Mouse (Mus musculus) forebrain, embryonic 16.5 days (tissue): ENCODE results near the gene Zbtb46. TPM values are rescaled to one million over a fixed set of nuclear protein-coding genes. Genes with fewer than 3 reads are reported as not detected.

Source experiments
- ATAC-seq: fragments of 200-750 bp; cut with Nextera tagmentation; 2 replicates; pipeline ENCODE4 v1.8.0; 2017; ENCODE audit warnings: mild to moderate bottlenecking, moderate library complexity
- H3K27ac ChIP-seq: fragments of 300-500 bp; sonication (generic); 2 replicates; pipeline ENCODE4 v1.5.1; 2014; ENCODE audit warnings: low read length, control low read depth
- H3K27me3 ChIP-seq: fragments of 300-500 bp; sonication (generic); replicated peaks from 2 replicates; pipeline ENCODE4 v1.6.1; 2014; ENCODE audit warnings: low read length; ENCODE audit not compliant: control insufficient read depth, insufficient read depth
- H3K36me3 ChIP-seq: fragments of 300-500 bp; sonication (generic); 2 replicates; pipeline ENCODE4 v1.6.1; 2014; ENCODE audit not compliant: control insufficient read depth, insufficient read depth
- H3K4me1 ChIP-seq: fragments of 300-500 bp; sonication (generic); replicated peaks from 2 replicates; pipeline ENCODE4 v1.6.1; 2014; ENCODE audit warnings: low read length; ENCODE audit not compliant: control insufficient read depth, insufficient read depth
- H3K4me2 ChIP-seq: fragments of 300-500 bp; sonication (generic); 2 replicates; pipeline ENCODE4 v1.6.1; 2014; ENCODE audit warnings: mild to moderate bottlenecking, low read length, control low read depth
- H3K4me3 ChIP-seq: fragments of 300-500 bp; sonication (generic); replicated peaks from 2 replicates; pipeline ENCODE4 v1.5.1; 2014; ENCODE audit warnings: mild to moderate bottlenecking, low read length, control low read depth
- H3K9ac ChIP-seq: fragments of 300-500 bp; sonication (generic); replicated peaks from 2 replicates; pipeline ENCODE4 v1.6.1; 2014; ENCODE audit warnings: low read depth, low read length, control low read depth
- H3K9me3 ChIP-seq: fragments of 300-500 bp; sonication (generic); 2 replicates; pipeline ENCODE4 v1.6.1; 2016; ENCODE audit warnings: low read length; ENCODE audit not compliant: control insufficient read depth
- WGBS: fragments of 180-500 bp; shearing (Covaris S2); extraction: QIAGEN DNeasy Blood & Tissue Kit; methylation state at CpG from one replicate; pipeline ENCODE4 v1.1.7; 2014; 5-methylcytosine and 5-hydroxymethylcytosine counted together
- polyA plus RNA-seq: library from polyadenylated mRNA; unstranded; fragments of >200 nt; fragmentation: Nextera tagmentation; extraction: Ambion mirVana; gene quantifications from 2 replicates; pipeline ENCODE4 v1.2.1, GENCODE M21; 2015

The Zbtb46 gene
- polyA plus RNA-seq, 1 experiment from 2014 or later = 11.9 TPM

DNA sequence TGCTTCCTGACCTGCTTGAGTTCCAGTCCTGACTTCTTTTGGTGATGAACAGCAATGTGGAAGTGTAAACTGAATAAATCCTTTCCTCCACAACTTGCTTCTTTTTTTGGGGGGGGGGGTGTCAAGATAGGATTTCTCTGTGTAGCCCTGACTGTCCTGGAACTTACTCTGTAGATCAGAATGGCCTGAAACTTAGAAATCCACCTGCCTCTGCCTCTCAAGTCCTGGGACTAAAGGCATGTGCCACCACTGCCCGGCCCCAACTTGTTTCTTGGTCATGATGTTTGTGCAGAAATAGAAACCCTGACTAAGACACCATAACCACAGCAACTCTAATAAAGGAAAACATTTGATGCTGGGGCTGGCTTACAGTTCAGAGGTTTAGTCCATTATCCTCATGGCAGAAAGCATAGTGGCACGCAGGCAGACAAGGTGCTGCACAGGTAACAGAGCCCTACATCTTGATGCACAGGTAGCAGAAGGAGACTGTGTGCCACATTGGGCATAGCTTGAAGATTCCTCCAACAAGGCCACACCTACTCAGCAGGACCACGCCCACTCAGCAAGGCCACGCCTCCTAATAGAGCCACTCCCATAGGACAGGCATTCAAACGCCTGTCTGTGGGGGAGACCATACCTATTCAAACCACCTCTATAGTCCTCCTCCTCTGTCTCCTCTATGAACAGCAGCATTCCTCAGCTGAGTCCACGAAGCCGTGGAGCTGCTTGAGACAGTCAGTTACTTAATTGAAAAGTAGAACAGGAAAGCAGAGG, 32.4 kb upstream of the Zbtb46 start:
- Histone ChIP-seq H3K27me3 (no peaks in the 10 kb centered on the region), H3K4me3 (no peak overlapping the region), H3K36me3 (no peaks in the 10 kb centered on the region), H3K9ac (no peak overlapping the region), H3K4me2 (no peak overlapping the region), H3K27ac (no peak overlapping the region), H3K9me3 (no peaks in the 10 kb centered on the region), H3K4me1 (peaks cover 6% of the 10 kb centered on the region)
- 23% methylated on average over 7 of the region's 7 CpGs for WGBS
- no peak for ATAC-seq

DNA sequence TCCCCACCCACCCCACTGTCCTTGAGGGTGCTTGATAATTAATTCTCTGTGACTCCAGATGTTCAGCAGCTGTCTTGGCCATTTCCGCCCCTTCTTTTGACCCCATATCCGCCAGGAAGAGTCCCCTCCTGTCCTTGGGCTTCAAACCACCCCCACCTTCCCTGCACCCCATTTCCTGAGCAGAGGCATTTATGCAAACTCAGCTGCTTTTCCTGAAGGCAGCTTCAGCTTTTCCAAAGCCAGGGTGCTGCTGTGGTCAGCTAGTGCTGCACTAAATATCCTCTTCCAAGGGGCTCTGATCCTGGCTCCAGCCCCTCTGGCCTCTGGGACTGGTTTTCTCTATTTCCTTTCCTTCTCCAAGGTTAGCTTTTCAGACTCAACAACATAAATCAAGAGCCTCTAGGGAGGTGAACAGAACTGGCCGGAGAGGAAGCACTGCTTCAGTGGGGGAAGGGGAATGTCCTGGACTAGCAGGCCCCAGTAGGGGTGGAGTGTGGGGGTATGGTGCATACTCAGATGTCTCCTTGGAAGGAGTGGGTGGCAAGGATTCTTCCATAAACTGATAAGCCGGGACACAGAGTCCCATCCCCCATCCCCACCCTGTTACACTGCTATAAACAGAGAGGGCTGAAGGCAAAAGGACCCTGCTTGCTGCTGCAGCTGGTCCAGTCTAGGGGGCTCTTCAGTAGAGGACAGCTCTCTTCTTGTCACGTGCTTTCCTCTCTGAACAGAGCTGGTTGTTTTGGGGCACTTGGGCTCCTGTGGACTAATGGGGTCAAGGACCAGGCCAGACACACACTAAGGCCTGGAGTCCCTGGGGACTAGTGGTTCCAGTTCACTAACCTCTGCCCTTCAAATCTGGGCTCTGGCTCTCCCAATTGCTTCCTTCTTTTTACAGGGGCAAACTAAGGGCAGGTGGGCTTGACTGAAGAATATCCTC, 28.4 kb upstream of the Zbtb46 start:
- Histone ChIP-seq H3K27me3 (no peaks in the 10 kb centered on the region), H3K4me3 (no peak overlapping the region), H3K27ac (no peak overlapping the region), H3K9ac (no peak overlapping the region), H3K36me3 (no peaks in the 10 kb centered on the region), H3K4me1 (no peaks in the 10 kb centered on the region), H3K4me2 (no peak overlapping the region), H3K9me3 (no peaks in the 10 kb centered on the region)
- 47% methylated on average over 5 of the region's 5 CpGs for WGBS
- no peak for ATAC-seq

DNA sequence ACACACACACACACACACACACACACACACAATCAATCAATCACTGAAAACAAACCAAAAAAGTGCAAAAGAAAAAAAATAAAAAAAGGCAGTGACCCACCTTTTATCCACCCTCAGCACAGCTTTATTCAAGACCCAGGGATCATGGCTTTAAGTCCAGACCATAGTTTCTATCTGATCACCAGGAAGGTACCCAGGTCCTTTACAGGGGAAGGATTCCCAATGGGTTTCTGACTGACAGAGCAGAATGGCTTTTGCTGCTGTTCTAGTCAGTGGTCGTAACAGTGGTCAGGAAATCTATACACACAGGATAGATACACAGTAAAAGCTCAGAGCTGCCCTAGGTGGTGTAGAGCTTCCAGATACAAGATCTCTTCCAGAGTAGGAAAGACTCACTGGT, 26.5 kb upstream of the Zbtb46 start:
- H3K4me1 ChIP-seq = no peaks in the 10 kb centered on the region
- no peaks in the 10 kb centered on the region for H3K36me3 ChIP-seq
- H3K4me2 ChIP-seq = no peak overlapping the region
- H3K9me3 ChIP-seq = no peaks in the 10 kb centered on the region
- 22% methylated on average over 1 of the region's 1 CpGs for WGBS
- H3K4me3 ChIP-seq = no peak overlapping the region
- no peak overlapping the region for H3K9ac ChIP-seq
- no peaks in the 10 kb centered on the region for H3K27me3 ChIP-seq
- H3K27ac ChIP-seq = no peak overlapping the region
- no peak for ATAC-seq

DNA sequence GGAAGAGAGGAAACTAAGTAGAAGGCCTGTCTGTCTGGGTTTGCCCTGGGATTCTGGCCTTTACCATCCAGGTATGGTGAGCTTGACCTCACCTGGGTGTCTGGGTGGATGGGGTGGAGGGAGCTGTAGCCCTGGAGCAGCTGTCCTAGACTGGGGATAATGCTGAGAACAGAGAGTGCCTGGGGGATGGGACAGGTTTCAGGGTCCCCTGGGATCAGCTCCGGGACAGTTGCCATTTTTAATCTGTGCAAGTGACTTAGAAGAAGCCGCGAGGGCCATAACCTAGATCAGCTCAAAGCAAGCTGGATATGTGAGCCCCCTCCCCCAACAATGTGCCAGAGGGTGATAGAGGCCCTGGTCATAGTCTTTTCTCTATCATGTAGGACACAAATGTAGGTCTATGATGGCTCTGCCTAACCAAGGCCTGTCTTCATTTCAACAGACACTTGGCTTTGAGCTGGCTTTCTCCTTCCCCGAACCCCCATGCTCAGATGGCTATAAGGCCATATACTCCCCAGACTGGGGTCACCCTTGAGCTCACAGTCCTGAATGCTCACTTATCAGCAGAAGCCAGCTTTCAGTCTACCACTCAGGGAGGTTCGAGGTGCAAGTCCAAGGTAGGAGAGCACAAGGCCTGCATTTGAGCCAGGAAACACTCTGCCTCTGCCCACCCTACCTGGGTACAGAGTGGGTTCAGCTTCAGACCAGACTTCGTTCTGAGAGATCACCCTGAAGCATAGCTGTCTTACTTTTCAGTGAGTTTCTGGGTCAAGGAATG, 25.4 kb upstream of the Zbtb46 start:
- no peak overlapping the region for H3K9ac ChIP-seq
- no peaks in the 10 kb centered on the region for H3K27me3 ChIP-seq
- 75% methylated on average over 6 of the region's 6 CpGs for WGBS
- H3K4me1 ChIP-seq = no peaks in the 10 kb centered on the region
- ATAC-seq = no peak
- no peak overlapping the region for H3K27ac ChIP-seq
- no peaks in the 10 kb centered on the region for H3K9me3 ChIP-seq
- no peaks in the 10 kb centered on the region for H3K36me3 ChIP-seq
- H3K4me3 ChIP-seq = no peak overlapping the region
- no peak overlapping the region for H3K4me2 ChIP-seq

DNA sequence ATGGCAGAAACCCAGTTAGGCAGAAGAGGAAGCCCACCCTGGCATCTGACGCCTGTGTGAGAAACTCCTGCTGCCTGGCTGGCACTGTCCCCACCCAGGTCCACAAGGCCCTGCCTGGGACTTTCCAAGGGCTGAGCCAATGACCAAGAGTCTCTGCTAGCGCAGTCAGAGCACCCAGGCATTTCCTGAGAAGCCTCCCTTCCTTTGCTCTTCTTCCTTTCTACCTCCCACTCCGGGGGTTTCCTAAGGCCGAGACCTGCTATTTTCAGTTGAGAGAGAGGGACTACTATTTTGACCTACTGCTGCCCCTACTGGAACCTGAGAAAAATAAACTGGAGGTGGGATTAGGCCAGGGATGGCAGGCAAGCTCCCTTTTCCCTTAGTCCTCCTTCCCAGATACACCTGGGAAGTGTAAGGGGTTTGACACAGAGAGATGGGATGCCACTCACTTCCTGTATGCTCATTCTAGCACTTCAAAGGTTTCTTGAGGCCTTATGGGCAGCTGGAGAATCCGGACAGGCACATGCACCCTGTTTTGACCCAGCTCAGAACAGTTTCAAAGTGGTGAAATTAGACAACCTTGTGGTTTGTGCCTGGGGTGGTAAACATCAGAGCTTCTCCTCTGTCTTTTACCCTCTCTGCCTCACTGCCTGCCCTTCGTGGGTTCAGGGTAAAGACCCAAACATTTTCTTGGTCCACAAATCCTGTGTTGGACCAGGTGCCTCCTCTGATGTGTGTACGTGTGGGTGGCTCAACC, 24.5 kb upstream of the Zbtb46 start:
- Histone ChIP-seq H3K4me1 (no peaks in the 10 kb centered on the region), H3K36me3 (no peaks in the 10 kb centered on the region), H3K27me3 (no peaks in the 10 kb centered on the region), H3K27ac (no peak overlapping the region), H3K9ac (no peak overlapping the region), H3K9me3 (no peaks in the 10 kb centered on the region), H3K4me3 (no peak overlapping the region), H3K4me2 (no peak overlapping the region)
- ATAC-seq = no peak
- 32% methylated on average over 7 of the region's 7 CpGs for WGBS

DNA sequence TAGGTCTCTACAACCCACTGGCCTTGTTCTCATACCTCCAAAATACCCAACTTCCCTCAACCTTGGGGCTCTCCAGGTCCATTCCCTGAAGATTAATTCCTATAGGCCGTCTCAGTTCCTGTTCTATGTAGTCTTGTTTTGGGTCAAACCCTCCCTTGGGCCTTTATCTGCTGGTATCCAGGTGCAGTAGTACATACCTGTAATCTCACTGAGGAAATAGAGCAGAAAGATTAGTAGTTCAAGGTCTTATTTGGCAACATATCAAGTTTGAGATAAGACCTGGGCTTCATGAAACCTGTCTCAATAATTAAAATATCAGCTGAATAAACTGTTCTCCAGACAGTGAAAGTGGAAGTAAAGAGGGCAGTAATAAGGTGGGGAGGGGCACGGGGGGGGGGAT, 23.9 kb upstream of the Zbtb46 start:
- Histone ChIP-seq H3K4me2 (no peak overlapping the region), H3K27ac (no peak overlapping the region), H3K4me1 (no peaks in the 10 kb centered on the region), H3K9ac (no peak overlapping the region), H3K9me3 (no peaks in the 10 kb centered on the region), H3K4me3 (no peak overlapping the region), H3K36me3 (no peaks in the 10 kb centered on the region), H3K27me3 (no peaks in the 10 kb centered on the region)
- no peak for ATAC-seq
- WGBS = 45% methylated on average over 2 of the region's 2 CpGs

DNA sequence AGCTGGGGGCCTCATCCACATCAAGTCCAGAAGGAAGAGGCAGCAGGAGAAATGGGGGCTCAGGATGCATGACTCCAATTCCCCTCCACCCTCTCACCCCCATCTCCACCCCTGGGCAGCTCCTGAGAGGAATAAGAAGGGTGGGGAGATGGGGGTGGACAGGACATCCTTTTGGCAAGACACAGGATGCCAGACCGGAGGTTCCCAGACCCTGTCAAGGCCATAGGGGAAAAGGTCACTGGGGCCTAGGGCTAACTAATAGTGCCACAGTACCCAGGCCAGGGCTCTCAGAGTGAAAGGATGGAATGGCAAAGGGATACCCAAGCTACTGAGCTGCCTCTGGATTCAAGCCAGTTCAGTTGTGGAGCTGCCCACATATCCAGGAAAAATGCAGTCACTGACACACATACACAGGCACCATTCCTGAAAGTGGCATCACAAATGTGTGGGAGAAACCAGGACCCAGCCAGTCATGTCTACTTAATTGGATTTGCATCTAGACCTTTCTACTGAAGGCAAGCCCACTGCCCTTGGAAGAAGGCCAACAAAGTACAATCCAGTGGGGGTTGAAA, 13.1 kb upstream of the Zbtb46 start:
- no peaks in the 10 kb centered on the region for H3K27me3 ChIP-seq
- H3K4me2 ChIP-seq = no peak overlapping the region
- H3K9ac ChIP-seq = no peak overlapping the region
- ATAC-seq = no peak
- no peak overlapping the region for H3K27ac ChIP-seq
- H3K36me3 ChIP-seq = no peaks in the 10 kb centered on the region
- no peaks in the 10 kb centered on the region for H3K4me1 ChIP-seq
- H3K9me3 ChIP-seq = no peaks in the 10 kb centered on the region
- WGBS = 86% methylated on average over 1 of the region's 1 CpGs
- H3K4me3 ChIP-seq = no peak overlapping the region

DNA sequence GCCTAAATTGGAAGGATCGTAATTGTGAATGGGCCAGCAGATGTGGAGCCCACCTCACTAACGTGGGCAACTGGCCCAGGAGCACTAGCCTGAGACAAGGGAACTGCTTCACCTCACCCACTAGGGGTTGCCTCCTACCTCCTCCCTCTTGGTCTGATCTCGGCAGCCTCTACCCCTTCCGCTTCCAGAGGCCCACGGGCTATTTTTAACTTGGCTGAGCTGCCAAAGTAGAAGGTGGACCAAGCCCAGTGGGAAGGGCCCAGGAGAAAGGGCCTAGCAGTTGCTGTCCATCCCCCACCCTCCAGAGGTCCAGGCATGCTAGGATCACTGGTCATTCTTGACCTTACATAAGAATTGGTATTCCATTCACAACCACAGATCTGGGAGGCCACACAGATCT, 12.0 kb upstream of the Zbtb46 start:
- Histone ChIP-seq H3K4me2 (no peak overlapping the region), H3K36me3 (no peaks in the 10 kb centered on the region), H3K4me1 (no peaks in the 10 kb centered on the region), H3K27me3 (no peaks in the 10 kb centered on the region), H3K9ac (no peak overlapping the region), H3K27ac (no peak overlapping the region), H3K9me3 (no peaks in the 10 kb centered on the region), H3K4me3 (no peak overlapping the region)
- no peak for ATAC-seq
- WGBS = 70% methylated on average over 5 of the region's 5 CpGs
